Mouse (Mus musculus): ENCODE measurements around the gene Adgrg3. TPM values are rescaled to one million over a fixed set of nuclear protein-coding genes. Genes with fewer than 3 reads are reported as not detected.

The Adgrg3 gene
- polyA plus RNA-seq, 1 experiment, result 9.9 TPM

- peak overlapping the region; percentile 76 for H3K27ac ChIP-seq (ENCODE audit: insufficient read depth, low read depth, low read length)
- TF ChIP-seq CTCF (conservative IDR thresholded peaks at IDR 0.05; ENCODE audit: insufficient read depth, insufficient read length, low read depth, low read length), result no peak
- no peak for TF ChIP-seq POLR2A (IDR thresholded peaks at IDR 0.05; ENCODE audit: low read depth, low read length)
- H3K4me1 ChIP-seq (ENCODE audit: control insufficient read depth, insufficient read depth, low read length), result peaks cover 75% of the 10 kb centered on the region
- no peaks in the 10 kb centered on the region for H3K36me3 ChIP-seq (ENCODE audit: control insufficient read depth, insufficient read depth, low read length)
- H3K27me3 ChIP-seq (replicated peaks; ENCODE audit: control insufficient read depth, insufficient read depth, low read length), result no peaks in the 10 kb centered on the region
- H3K4me3 ChIP-seq (ENCODE audit: insufficient read depth, low read depth, low read length), result no peak overlapping the region
- 28% methylated on average over 6 of the region's 6 CpGs for WGBS
- peak; percentile 91 for DNase-seq
Observed at GRCm38 (mm10) chr8:94996899-94997856, 20.3 kb upstream of the Adgrg3 start.

- peak overlapping the region; percentile 76 for H3K27ac ChIP-seq (ENCODE audit: insufficient read depth, low read depth, low read length)
- no peak for DNase-seq
- 43% methylated on average over 6 of the region's 6 CpGs for WGBS
- H3K27me3 ChIP-seq (replicated peaks; ENCODE audit: control insufficient read depth, insufficient read depth, low read length), result no peaks in the 10 kb centered on the region
- no peaks in the 10 kb centered on the region; the same call in 1 of the 2 replicates for H3K36me3 ChIP-seq (ENCODE audit: control insufficient read depth, insufficient read depth, low read length)
- no peak overlapping the region for H3K4me3 ChIP-seq (ENCODE audit: insufficient read depth, low read depth, low read length)
- peaks cover 72% of the 10 kb centered on the region for H3K4me1 ChIP-seq (ENCODE audit: control insufficient read depth, insufficient read depth, low read length)
- TF ChIP-seq CTCF (conservative IDR thresholded peaks at IDR 0.05; ENCODE audit: insufficient read depth, insufficient read length, low read depth, low read length) (no peak), POLR2A (IDR thresholded peaks at IDR 0.05; ENCODE audit: low read depth, low read length) (no peak)
Observed at GRCm38 (mm10) chr8:94997857-94998243, 19.6 kb upstream of the Adgrg3 start.

- 24% methylated on average over 2 of the region's 2 CpGs for WGBS
- Histone ChIP-seq H3K27me3 (replicated peaks; ENCODE audit: control insufficient read depth, insufficient read depth, low read length) (no peaks in the 10 kb centered on the region), H3K4me3 (ENCODE audit: insufficient read depth, low read depth, low read length) (no peak overlapping the region), H3K27ac (ENCODE audit: insufficient read depth, low read depth, low read length) (peak overlapping the region; percentile 76), H3K36me3 (ENCODE audit: control insufficient read depth, insufficient read depth, low read length) (no peaks in the 10 kb centered on the region; the same call in 1 of the 2 replicates), H3K4me1 (ENCODE audit: control insufficient read depth, insufficient read depth, low read length) (peaks cover 66% of the 10 kb centered on the region)
- no peak for DNase-seq
- TF ChIP-seq POLR2A (IDR thresholded peaks at IDR 0.05; ENCODE audit: low read depth, low read length), result no peak
- no peak for TF ChIP-seq CTCF (conservative IDR thresholded peaks at IDR 0.05; ENCODE audit: insufficient read depth, insufficient read length, low read depth, low read length)
Observed at GRCm38 (mm10) chr8:94998431-94998830, 19.1 kb upstream of the Adgrg3 start.

- Histone ChIP-seq H3K4me1 (ENCODE audit: control insufficient read depth, insufficient read depth, low read length) (peaks cover 61% of the 10 kb centered on the region), H3K27me3 (replicated peaks; ENCODE audit: control insufficient read depth, insufficient read depth, low read length) (no peaks in the 10 kb centered on the region), H3K27ac (ENCODE audit: insufficient read depth, low read depth, low read length) (peak overlapping the region; percentile 76), H3K4me3 (ENCODE audit: insufficient read depth, low read depth, low read length) (no peak overlapping the region), H3K36me3 (ENCODE audit: control insufficient read depth, insufficient read depth, low read length) (peaks cover 2% of the 10 kb centered on the region; the same call in 1 of the 2 replicates)
- TF ChIP-seq CTCF (conservative IDR thresholded peaks at IDR 0.05; ENCODE audit: insufficient read depth, insufficient read length, low read depth, low read length) (no peak), POLR2A (IDR thresholded peaks at IDR 0.05; ENCODE audit: low read depth, low read length) (no peak)
- WGBS, result 34% methylated on average over 6 of the region's 6 CpGs
- peak; percentile 77 for DNase-seq
Observed at GRCm38 (mm10) chr8:94999004-94999403, 18.5 kb upstream of the Adgrg3 start.

GRCm38 (mm10) chr8:94999956-95000355 is 17.5 kb upstream of the Adgrg3 start:
- Histone ChIP-seq H3K4me1 (ENCODE audit: control insufficient read depth, insufficient read depth, low read length) (peaks cover 61% of the 10 kb centered on the region), H3K27me3 (replicated peaks; ENCODE audit: control insufficient read depth, insufficient read depth, low read length) (no peaks in the 10 kb centered on the region), H3K4me3 (ENCODE audit: insufficient read depth, low read depth, low read length) (no peak overlapping the region), H3K27ac (ENCODE audit: insufficient read depth, low read depth, low read length) (peak overlapping the region; percentile 76), H3K36me3 (ENCODE audit: control insufficient read depth, insufficient read depth, low read length) (peaks cover 4% of the 10 kb centered on the region; the same call in 1 of the 2 replicates)
- peak; percentile 80 for DNase-seq
- WGBS, result 34% methylated on average over 6 of the region's 6 CpGs
- TF ChIP-seq POLR2A (IDR thresholded peaks at IDR 0.05; ENCODE audit: low read depth, low read length), result no peak
- TF ChIP-seq CTCF (conservative IDR thresholded peaks at IDR 0.05; ENCODE audit: insufficient read depth, insufficient read length, low read depth, low read length), result no peak

- Histone ChIP-seq H3K27me3 (replicated peaks; ENCODE audit: control insufficient read depth, insufficient read depth, low read length) (no peaks in the 10 kb centered on the region), H3K4me1 (ENCODE audit: control insufficient read depth, insufficient read depth, low read length) (peaks cover 57% of the 10 kb centered on the region), H3K36me3 (ENCODE audit: control insufficient read depth, insufficient read depth, low read length) (peaks cover 4% of the 10 kb centered on the region; the same call in 1 of the 2 replicates), H3K27ac (ENCODE audit: insufficient read depth, low read depth, low read length) (peak overlapping the region; percentile 76), H3K4me3 (ENCODE audit: insufficient read depth, low read depth, low read length) (no peak overlapping the region)
- WGBS, result 18% methylated on average over 5 of the region's 5 CpGs
- TF ChIP-seq CTCF (conservative IDR thresholded peaks at IDR 0.05; ENCODE audit: insufficient read depth, insufficient read length, low read depth, low read length) (no peak), POLR2A (IDR thresholded peaks at IDR 0.05; ENCODE audit: low read depth, low read length) (no peak)
- DNase-seq, result peak; percentile 82
Observed at GRCm38 (mm10) chr8:95000684-95001083, 16.8 kb upstream of the Adgrg3 start.

- Histone ChIP-seq H3K27me3 (replicated peaks; ENCODE audit: control insufficient read depth, insufficient read depth, low read length) (no peaks in the 10 kb centered on the region), H3K4me3 (ENCODE audit: insufficient read depth, low read depth, low read length) (no peak overlapping the region), H3K27ac (ENCODE audit: insufficient read depth, low read depth, low read length) (peak overlapping the region; percentile 76), H3K36me3 (ENCODE audit: control insufficient read depth, insufficient read depth, low read length) (peaks cover 4% of the 10 kb centered on the region; the same call in 1 of the 2 replicates), H3K4me1 (ENCODE audit: control insufficient read depth, insufficient read depth, low read length) (peaks cover 53% of the 10 kb centered on the region)
- DNase-seq, result no peak
- no peak for TF ChIP-seq CTCF (conservative IDR thresholded peaks at IDR 0.05; ENCODE audit: insufficient read depth, insufficient read length, low read depth, low read length)
- no peak for TF ChIP-seq POLR2A (IDR thresholded peaks at IDR 0.05; ENCODE audit: low read depth, low read length)
- WGBS, result 29% methylated on average over 5 of the region's 5 CpGs
Observed at GRCm38 (mm10) chr8:95001165-95001564, 16.3 kb upstream of the Adgrg3 start.

Data from kidney, adult 2 months (tissue).